Mouse (Mus musculus): ENCODE data around the gene H1f0. TPM values are rescaled to one million over a fixed set of nuclear protein-coding genes. Genes with fewer than 3 reads are reported as not detected.
A peak's percentile ranks its signal among the peaks of the same experiment; 100 is the strongest.
"Not testable (repeated sequence)": the region's sequence is repeated elsewhere in the genome, so short reads cannot be mapped to it uniquely, and the experiment has no call there.

The H1f0 gene
- total RNA-seq, 2 experiments from 2014 or later = 79.2 to 117 TPM

DNA sequence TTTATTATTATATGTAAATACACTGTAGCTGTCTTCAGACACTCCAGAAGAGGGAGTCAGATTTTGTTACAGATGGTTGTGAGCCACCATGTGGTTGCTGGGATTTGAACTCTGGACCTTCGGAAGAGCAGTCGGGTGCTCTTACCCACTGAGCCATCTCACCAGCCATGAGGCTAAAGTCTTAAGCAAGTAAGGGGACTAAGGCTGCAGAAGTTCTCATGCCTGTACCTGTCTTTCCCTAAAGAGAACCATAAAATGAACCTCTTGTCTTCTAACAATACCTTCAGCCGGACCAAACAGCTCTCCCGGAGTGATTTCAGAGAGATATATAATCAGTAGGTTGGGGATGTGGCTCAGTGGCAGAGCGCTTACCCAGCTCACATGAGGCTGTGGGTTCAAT, 3.7 kb downstream of the H1f0 start:
- intact Hi-C loops (cut with DNase I) = loop anchor here (2.0 kb wide), 1 partner anchor 45 kb away; no protein-coding TSS in a partner anchor
- DNase-seq = not testable (repeated sequence)

DNA sequence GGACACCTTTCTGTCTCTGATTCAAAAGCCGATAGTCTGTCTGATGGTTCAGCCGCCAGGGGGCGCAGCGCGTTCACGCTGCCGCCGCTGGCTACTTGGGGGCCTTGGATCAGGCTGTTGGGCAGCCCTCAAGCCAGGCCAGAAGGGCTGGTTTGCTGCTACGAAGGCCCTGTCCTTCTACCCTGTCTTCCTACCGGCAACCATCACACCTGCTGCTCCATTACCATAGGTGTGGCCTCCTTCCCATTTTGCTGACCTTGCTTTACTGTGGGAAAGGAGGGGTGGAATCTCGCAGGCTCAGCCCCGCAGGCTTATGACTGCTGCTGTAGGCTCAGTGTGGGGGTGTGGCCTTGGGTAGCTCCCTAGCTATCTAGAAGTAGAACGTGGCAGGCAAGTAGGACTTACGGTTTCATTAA, 9.7 kb downstream of the H1f0 start:
- DNase-seq = peak; percentile 80 to 87
- intact Hi-C loops (cut with DNase I) = loop anchor here (1.0 to 5.0 kb wide), 3 partner anchors 32 to 121 kb away; no protein-coding TSS in a partner anchor

DNA sequence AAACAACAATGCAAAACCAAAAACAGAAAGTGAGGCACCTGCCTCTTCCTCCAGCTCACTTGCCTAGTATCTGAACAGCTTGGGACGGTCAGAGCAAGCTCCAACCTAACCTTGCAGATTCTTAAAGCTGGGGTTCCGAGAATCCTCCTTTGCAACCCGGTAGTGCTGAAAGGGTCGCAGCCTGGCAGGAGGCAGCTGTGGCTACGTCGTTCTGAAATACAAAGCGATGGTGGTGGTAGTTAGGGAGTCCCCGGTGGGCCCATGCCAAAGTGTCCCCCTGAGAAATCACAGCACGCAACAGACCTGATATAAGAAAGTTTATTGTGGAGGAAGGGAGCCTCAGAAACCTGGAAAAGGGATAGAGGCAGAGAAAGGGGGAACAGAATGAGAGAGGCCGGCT, 10.1 kb downstream of the H1f0 start:
- intact Hi-C loops (cut with DNase I) = loop anchor here (1.0 to 5.0 kb wide), 3 partner anchors 32 to 121 kb away; no protein-coding TSS in a partner anchor
- DNase-seq = no peak

DNA sequence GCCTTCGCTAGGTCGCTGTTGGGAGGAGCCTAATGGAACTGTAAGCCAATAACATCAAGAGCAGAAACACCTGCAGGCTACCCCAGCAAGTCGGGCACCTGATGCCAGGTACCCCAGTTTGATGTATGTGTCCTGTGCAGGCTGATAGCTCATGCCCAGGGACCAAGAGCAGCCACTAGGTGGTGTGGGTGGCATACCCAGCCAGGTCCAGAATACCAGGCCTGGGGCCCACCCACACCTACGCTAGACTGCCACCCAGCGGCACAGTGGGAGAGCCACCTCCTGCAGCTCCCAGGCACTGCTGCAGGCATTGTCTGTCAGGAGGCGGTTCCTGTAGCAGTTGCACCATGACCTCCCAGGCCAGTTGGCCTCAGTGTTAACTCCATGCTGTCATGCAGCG, 10.6 kb downstream of the H1f0 start:
- peak; percentile 57 to 69 for DNase-seq
- intact Hi-C loops (cut with DNase I) = loop anchor here (1.0 to 5.0 kb wide), 3 partner anchors 31 to 122 kb away; no protein-coding TSS in a partner anchor

DNA sequence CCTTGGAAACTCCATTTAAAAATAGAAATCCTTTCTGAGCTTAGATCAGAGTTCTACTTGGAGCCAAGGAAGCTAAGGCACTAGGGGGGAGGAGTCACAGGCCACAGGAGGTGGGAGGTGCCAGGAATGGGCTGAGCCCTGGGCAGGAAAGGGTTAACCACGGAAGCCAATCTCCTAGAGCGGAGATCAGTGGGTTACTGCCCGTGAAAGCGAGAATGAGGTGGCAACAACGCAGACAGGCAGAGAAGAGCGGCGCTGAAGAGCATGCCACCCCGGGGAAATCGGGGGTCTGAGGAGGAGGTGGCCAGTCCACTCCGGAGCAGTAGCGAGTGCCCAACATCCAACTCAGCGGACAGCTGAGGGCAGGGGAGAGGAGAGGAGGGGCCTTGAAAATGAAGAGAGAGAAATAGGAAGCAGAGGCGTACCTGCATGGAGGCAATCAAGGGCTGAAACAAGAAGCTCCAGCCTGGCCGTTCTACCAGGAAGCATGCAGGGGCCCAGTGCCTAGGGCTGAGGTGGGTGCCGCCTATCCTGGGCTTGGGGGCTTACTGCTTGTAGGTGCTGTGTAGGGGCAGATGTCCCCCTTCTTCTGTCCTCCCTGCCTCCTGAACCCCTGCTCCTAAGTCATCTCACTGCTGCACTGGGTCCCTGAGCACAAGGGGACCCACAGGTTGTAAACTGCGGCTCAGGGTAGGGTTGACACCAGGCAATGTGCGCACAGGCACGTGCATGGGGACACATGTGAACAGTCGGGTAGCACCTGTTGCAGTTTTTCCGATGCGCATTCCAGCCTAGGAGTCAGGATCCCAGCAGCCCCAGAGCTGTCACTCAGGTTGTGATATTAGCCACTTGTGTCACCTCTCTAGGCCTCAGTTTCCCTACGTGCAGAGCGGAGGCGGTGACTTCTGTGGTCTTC, 12.5 kb downstream of the H1f0 start:
- no peak for DNase-seq
- intact Hi-C loops (cut with DNase I) = no loop called here

DNA sequence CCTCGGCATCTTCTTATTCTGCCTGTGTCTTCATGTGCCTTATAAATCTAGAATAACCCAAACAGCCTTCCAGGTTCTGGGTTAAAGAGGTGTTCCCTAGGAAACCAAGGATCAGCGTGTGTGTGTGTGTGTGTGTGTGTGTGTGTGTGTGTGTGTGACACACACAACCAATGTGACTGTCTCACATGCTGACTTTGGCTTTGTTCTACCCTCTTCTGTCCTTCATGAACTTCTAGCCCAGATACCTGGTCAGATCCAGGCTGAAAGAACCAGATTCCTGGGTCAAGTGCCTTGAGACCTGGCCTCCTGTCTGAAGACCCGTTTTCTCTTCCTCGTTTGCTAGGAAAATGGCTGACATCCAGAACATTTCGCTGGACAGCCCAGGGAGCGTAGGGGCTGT, 13.3 kb downstream of the H1f0 start, which contains the start of gene Galr3:
Galr3 (plus strand) TSS at position 301 of the 400 bp plus-strand sequence.
- intact Hi-C loops (cut with DNase I) = no loop called here
- DNase-seq = no peak

DNA sequence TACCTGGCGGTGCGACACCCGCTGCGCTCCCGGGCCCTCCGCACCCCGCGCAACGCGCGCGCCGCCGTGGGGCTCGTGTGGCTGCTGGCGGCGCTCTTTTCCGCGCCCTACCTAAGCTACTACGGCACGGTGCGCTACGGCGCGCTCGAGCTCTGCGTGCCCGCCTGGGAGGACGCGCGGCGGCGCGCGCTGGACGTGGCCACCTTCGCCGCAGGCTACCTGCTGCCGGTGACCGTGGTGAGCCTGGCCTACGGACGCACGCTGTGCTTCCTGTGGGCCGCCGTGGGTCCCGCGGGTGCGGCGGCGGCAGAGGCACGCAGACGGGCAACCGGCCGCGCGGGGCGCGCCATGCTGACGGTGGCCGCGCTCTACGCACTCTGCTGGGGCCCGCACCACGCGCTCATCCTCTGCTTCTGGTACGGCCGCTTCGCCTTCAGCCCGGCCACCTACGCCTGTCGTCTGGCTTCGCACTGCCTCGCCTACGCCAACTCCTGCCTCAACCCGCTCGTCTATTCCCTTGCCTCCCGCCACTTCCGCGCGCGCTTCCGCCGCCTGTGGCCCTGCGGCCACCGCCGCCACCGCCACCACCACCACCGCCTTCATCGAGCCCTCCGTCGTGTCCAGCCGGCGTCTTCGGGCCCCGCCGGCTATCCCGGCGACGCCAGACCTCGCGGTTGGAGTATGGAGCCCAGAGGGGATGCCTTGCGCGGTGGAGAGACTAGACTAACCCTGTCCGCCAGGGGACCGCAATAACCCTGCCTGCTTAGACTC, 14.7 kb downstream of the H1f0 start:
- DNase-seq = no peak

DNA sequence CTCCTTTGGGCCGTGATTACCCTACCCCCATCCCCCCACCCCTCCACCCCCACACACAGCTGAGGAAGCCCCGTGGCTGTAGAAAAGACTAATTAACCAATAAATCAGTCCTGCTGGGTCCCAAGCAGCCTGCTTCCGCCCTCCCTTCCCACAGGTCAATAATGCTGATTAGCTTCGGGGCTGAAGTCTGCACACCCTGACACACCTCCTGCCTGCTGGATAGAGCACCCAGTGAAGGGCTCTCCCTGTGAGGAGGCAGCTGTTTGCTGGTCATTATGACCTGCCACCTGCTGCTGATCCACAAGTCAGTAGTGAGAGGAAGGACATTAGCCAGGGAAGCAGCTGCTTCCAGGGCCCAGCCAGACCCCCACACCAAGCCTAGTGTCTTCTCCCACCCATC, 16.6 kb downstream of the H1f0 start:
- intact Hi-C loops (cut with DNase I) = no loop called here
- DNase-seq = no peak

More for the DNA sequence above, 14.7 kb downstream of the H1f0 start:
- intact Hi-C loops (cut with DNase I) = no loop called here

DNA sequence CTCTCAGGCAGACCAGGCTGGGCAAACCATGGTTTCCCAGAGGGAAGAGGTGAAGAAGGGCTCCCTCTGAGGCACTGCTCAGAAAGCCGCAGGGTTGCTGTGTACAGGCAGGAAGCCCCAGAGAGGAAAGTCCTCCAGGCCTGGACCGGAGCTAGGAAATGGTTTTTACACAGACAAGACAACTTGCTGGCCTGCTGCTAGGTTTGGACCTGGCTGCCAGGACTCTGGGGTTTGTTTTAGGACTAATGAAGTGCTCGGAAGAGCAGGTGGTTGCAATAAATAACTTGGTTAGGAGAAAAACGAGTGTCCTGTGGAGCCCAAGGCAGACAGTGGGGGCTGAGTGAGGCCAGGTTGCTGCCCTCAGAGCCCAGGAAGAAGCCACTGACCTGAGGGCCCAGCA, 19.9 kb downstream of the H1f0 start:
- no peak for DNase-seq
- intact Hi-C loops (cut with DNase I) = no loop called here

DNA sequence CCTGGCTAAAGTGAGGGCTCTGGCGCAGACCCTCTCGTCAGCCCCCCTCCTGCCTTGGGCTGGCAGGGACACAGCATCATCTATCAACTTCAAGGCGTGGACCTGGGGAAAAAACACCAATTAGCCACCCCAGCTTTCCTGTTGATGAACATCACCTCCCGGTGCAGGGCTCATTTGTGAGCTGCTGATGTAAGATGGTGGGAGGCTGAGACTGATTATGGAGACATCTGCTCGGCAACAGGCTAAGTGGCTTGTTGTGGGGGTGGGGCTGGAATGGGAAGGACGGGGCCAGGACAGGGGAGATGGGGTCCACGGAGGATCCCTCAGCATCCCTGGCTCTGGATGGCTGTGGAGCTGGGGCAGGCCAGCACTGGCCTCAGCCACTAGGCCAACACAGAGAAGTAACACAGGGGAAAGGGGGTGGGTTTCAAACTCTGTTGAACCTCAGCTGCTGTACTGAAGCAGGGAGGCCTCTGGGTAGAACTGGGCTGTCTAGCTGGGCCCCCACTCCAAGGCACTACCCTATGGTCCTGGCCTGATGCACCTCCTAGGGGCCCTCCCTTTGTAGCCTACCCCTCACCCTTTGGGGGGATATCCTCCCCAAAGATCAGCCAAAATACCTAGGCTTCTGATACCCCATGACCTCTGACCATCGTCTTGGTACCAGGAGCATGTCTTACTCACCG, 22.1 kb downstream of the H1f0 start:
- intact Hi-C loops (cut with DNase I) = no loop called here
- DNase-seq = no peak

DNA sequence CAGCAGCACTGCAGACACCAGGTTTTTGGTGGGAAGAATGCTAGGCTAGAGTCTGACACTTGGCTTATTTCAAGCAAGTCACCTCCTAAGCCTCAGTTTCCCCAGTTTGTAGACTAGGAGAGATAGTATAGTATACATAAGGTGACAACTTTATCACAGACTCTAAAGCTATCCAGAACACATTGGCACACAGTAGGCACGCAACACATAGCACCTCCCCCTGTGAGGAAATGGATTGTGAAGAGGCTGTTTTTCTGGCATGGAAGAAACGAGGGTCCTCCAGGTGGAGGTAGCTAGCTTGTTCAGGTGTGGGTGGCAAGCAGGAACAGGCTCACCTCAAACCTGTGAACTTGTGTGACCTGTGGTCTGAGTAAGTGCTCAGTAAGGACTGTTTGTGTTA, 22.7 kb downstream of the H1f0 start:
- no peak for DNase-seq
- intact Hi-C loops (cut with DNase I) = no loop called here

DNA sequence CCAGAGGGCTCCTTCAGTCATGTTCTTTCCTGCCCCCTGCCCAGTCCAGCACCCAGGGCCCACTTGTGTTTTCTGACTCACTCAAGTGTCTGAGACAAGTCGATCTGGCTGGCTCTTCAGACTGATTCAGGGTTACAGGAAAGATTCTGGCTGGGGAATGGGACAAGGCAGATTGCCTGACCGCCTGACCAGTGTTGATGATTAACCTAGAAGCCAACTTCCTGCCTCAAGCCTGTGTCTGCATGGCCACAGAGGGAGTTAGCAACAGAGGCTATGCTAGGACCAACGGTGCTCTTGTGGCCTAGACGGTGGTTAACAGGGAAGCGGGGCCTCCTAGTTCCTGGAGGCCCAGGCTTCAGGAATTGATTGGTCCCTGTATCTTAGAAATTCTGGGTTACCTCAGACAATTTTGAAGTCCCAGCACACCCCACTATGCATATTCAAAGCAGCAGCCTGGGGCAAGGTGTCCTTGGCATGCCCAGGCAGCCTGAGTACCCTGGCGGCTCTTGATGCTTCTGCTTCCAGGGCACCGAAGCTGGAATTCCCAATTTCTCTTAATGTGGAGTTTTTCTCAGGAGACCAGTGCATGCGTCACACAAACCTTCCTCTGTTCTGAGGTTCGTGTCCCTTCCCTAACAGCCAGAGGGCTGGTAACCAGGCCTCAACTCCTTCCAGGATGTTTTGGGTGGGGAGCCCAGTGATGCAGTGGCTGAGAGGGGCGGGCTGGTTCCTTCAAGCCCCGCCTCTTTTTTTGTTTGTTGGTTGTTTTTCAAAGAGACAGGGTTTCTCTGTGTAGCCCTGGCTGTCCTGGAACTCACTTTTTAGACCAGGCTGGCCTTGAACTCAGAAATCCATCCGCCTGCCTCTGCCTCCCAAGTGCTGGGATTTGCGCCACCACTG, 23.5 kb downstream of the H1f0 start:
- intact Hi-C loops (cut with DNase I) = no loop called here
- no peak for DNase-seq

DNA sequence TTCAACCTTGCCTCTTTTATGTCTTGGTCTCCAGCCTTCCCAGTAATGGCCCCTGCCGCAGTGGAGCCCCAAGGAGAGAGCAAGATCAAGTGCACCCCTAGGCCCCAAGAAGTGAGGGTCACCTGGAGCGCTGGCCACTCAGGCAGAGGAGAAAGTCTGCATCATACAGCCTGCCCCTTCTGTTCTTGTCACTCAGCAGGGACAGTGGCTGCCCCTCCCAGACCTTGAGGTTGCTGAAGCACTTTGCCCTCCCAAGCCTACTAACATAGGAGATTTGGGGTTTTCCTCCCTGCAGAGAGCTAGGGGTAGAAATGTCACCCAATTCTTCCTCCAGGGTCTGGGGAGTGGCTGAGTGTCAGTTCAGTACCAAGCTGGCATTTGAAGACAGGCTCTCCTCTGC, 24.1 kb downstream of the H1f0 start:
- intact Hi-C loops (cut with DNase I) = no loop called here
- DNase-seq = no peak

DNA sequence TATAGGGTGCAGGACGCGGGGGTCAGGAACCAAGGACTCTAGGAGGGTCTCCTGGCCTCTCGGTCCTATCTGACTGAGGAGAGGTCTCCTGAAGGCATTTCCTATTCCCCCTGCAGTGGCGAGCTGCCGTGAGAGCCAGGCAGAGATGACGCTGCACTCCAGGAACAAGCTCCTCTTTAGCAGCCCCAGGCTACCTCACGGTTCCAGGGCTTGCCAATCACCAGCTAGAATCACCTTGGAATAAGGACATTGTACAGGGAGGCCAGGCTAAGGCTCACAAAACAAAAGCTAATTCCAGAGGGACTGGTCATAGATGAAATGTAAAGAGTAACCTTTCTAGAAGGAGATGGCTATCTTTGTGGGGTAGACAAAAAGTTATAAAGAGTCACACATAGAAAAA, 28.4 kb downstream of the H1f0 start:
- intact Hi-C loops (cut with DNase I) = no loop called here
- no peak for DNase-seq

DNA sequence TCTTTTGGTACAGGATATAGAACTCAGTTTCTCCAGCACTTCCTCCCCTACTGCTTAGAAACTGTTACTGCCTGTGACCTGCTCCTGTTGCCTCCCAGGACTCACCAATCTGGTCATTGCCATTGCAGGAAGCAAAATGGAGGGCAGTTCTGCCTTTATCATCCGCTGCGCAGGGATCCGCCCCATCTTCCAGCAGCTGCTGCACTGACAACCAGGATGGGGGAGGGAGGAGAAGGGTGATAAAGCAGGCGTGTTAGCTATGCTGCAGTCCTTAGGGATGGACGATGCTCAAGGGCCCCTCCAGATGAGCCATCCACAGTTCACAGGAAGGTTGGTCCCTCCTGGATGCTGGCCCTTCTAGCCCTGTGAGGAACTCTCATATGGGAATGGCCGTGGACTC, 29.6 kb downstream of the H1f0 start:
- DNase-seq = no peak

DNA sequence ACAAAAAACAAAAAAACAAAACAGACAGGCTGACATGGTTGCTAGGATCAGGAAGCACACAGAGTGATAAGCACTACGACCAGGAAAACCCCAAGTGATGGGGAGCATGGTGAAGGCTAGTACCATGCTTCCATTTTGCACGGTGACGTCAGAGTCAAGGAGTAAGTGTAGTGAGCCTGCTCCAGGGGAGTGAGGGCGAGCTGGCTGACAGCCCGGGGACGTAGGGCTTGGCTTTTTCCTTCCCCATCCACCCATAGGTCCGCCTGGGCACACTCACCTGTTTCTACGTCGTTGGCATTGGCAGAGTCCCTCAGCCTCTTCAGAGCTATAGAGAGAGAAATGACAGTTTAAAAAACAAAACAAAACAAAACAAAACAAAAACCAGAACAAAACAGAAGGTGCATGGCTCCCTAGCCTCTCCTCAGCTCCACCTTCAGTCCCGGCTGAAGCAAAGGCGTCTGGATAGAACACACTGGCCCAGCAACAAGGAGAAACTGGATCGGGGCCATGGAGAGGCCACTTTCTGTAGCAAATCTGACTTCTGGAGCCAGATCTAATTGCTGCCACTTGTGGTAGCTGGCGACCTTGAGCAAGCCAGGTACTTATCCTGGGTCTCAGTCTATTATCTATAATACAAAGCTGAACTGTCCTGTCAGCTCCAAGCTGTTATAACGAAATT, 32.8 kb downstream of the H1f0 start:
- intact Hi-C loops (cut with DNase I) = no loop called here
- no peak for DNase-seq

More for the DNA sequence above, 29.6 kb downstream of the H1f0 start:
- intact Hi-C loops (cut with DNase I) = no loop called here

DNA sequence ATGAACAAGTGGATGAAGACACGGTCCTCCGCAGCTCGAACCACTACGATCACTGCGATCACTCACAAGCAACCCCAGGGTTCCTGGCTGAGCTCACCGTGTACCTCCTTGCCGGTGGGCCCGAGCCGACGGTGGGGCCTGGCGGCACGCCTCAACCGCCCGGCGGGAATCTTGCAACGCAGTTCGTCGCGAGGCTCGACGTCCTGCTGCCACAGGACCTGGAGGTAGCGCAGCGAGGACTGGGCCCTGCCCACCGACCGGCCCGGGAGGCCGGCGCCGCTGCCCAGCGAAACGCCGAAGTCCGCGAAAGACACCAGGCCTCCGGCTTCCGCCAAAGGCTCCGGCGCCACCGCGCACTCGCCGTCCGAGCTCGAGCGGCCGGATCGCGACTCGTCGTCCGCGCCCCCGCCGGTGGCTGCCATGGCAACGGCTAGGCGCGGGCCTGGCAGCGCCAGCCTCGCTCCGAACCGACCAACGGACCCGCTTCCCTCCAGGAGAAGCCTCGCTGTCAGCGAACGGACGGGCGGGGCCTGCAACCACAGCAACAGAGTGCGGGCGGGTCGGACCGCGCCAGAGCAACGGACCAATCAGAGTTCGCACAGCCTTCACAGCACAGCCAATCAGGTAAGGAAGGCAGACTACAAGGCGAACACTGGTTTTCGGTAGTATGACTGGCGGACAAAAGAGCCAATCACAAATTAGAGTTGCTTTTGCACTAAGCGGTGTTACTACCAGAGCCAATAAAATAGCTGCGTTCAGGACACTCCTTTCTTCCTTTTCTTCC, 34.3 kb downstream of the H1f0 start, which contains the start of gene Ankrd54:
Ankrd54 (minus strand) TSS at position 518 of the 784 bp plus-strand sequence.
- DNase-seq = peak; percentile 92 to 93
- intact Hi-C loops (cut with DNase I) = no loop called here

DNA sequence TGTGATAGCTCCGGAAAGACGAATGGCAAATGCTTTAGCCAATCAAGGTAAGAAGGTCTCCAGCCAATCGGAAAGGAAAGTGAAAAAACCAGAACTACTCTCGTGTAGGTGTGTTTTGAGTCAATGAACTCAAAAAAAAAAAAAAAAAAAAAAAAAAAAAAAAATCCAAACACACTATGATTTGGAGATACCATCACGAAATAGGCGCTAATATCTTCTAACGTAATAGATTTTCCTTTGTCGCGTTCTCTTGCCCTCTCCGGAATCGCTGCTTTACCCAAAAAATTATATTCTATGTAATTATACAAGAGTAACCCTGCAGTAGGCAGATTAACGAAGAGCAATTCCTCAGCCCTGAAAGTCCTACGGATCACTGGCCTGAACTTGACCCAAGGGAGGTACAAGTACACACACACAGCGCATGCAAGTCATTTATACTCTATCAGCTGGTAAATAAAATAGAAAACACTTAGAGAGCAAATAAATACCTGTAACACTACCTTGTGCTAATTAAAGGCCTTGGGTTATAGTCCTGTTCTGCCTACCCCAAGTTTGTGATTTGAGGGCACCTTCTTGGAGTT, 35.0 kb downstream of the H1f0 start:
- DNase-seq = no peak
- intact Hi-C loops (cut with DNase I) = no loop called here

Measured in heart, postnatal 36 days (tissue).